Mouse (Mus musculus): ENCODE results near the gene Gbf1. TPM values are rescaled to one million over a fixed set of nuclear protein-coding genes. Genes with fewer than 3 reads are reported as not detected.
A peak's percentile ranks its signal among the peaks of the same experiment; 100 is the strongest.

The Gbf1 gene
- polyA plus RNA-seq, 1 experiment from 2014 or later, result 65.1 TPM

DNA sequence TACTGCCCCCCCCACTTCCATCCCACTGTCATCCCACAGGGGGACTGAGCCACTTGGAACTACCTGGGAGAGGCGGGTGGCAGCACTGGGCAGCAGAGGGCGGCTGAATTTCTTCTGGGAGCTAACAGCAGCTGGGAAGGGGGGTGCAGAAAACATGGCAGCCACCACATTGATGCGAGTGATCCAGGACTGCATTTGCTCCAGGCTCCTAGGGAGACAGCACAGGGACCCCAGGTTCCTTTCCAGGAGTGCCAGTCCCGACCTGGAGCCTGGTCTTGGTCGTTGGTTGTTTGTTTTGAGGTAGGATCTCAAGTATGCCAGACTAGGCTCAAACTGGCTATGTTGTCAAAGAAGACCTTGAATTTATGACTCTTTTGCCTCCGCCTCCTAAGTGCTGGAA, 161.3 kb downstream of the Gbf1 start:
- Histone ChIP-seq H3K36me3 (ENCODE audit: control insufficient read depth, insufficient read depth) (no peaks in the 10 kb centered on the region), H3K27ac (ENCODE audit: low read length) (no peak overlapping the region), H3K9me3 (ENCODE audit: control insufficient read depth, low read length) (no peaks in the 10 kb centered on the region), H3K4me1 (replicated peaks; ENCODE audit: control insufficient read depth, insufficient read depth, low read length) (peaks cover 32% of the 10 kb centered on the region), H3K4me2 (ENCODE audit: low read length) (no peak overlapping the region), H3K27me3 (replicated peaks; ENCODE audit: control insufficient read depth, insufficient read depth, low read length) (peaks cover 46% of the 10 kb centered on the region), H3K4me3 (replicated peaks; ENCODE audit: low read length) (no peak overlapping the region), H3K9ac (replicated peaks; ENCODE audit: low read depth, low read length) (no peak overlapping the region)
- WGBS, result 64% methylated on average over 6 of the region's 6 CpGs
- ATAC-seq, result no peak

DNA sequence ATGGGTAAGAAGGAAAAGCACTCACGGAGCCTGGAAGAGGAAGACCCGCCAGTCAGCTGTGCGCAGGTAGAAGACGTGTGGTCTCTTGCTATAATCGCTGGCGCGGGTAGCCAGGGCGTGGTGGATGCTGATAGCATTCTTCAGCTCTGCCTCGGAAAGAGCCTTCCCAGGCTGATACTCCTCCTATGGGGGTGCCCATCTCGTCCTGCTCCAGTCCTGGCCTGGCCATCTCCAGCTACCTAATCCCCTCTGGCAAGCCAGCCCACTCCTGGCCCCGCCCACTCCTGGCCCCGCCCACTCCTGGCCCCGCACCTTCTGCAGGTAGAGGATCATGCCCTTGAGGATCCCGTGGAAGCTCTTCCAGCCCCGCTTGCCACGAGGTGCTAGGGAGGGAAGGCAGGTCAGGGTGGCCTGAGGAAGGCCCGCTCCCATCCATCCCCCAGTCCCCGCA, 161.9 kb downstream of the Gbf1 start:
- Histone ChIP-seq H3K36me3 (ENCODE audit: control insufficient read depth, insufficient read depth) (no peaks in the 10 kb centered on the region), H3K27ac (ENCODE audit: low read length) (no peak overlapping the region), H3K4me3 (replicated peaks; ENCODE audit: low read length) (no peak overlapping the region), H3K9ac (replicated peaks; ENCODE audit: low read depth, low read length) (no peak overlapping the region), H3K9me3 (ENCODE audit: control insufficient read depth, low read length) (no peaks in the 10 kb centered on the region), H3K27me3 (replicated peaks; ENCODE audit: control insufficient read depth, insufficient read depth, low read length) (peaks cover 49% of the 10 kb centered on the region), H3K4me1 (replicated peaks; ENCODE audit: control insufficient read depth, insufficient read depth, low read length) (peaks cover 33% of the 10 kb centered on the region), H3K4me2 (ENCODE audit: low read length) (no peak overlapping the region)
- ATAC-seq, result no peak
- 14% methylated on average over 18 of the region's 18 CpGs for WGBS

DNA sequence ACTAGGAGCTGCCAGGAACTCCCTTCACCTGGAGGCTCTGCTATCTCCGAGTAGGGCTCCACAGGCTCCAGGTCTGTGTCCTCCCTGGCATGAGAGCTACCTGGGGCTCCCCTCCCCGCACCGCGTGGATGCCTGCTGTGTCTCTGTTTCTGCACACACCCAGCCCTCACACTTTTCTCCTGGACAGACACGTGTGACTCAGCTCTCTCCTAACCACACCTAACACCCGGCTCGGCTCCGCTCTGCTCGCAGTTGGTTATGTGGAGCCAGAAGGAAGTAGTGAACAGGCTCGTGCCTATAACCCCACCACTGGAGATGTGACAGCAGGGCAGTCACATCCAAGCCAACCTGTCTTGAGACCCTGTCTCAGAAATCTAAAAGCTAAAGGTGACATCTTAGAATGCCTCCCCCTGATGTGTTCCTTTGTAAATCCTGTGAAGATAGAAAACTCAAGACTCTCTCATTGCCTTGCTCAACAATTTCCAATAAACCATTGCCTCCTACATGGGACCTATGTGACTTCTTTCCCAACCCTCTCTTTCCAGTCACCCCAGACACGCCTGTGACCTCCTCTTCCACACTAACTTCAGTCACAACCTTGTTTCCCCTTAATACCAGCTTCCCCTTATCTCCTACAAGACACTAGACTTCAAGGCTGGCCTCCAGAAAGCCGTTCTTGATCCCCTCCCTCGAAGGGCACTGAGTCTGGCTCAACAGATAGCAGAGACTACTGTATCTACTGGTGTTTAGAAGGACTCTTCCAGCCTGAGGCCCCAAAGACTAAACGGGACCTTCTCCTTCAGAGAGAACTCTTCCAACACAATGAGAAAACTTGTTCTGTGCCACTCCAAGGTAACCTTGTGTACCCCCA, 162.8 kb downstream of the Gbf1 start:
- H3K27me3 ChIP-seq (replicated peaks; ENCODE audit: control insufficient read depth, insufficient read depth, low read length), result peaks cover 57% of the 10 kb centered on the region
- no peaks in the 10 kb centered on the region for H3K36me3 ChIP-seq (ENCODE audit: control insufficient read depth, insufficient read depth)
- no peak overlapping the region for H3K9ac ChIP-seq (replicated peaks; ENCODE audit: low read depth, low read length)

DNA sequence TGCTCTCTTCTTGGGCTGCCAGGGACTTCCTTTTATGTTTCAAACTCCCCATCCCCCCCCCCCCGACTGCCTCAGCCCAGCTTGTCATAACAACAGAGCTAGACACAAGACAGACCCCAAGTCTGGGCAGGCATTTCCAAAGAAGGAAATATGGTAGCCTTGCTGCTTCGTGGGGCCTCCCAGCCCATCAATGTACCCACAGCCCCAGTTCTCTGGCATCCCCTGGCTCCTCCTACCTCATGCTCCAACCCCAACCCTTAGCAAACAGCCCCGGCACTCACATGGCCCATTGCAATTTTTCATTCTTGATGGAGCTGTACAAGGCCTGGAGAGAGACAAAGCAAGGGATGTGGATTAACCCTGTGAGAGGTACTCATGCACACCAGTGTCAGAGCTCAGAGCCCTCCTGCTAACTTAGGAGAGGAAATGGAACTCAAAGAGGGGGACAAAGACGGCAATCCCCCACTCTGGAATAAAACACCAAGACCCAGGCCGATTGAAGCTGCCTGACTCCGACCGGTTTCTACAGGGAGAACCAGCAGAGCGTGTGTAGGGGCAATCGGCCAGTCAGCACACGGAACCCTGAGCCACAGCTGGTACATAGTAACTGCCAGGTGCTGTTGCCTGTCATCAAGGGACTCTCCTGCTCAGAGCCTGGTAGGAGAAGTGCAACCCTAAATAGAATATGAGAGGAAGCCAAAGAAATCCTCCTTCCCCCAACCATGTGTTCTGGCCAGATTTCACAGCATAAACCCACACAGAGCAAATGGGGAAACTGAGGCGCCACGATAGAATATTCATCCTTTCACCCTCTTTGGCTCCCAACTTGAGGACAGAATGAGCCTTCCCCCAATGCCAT, 163.7 kb downstream of the Gbf1 start:
- WGBS, result 45% methylated on average over 12 of the region's 12 CpGs
- H3K4me2 ChIP-seq (ENCODE audit: low read length), result peak overlapping the region; percentile 79
- H3K27me3 ChIP-seq (replicated peaks; ENCODE audit: control insufficient read depth, insufficient read depth, low read length), result peaks cover 57% of the 10 kb centered on the region
- H3K27ac ChIP-seq (ENCODE audit: low read length), result no peak overlapping the region
- peaks cover 39% of the 10 kb centered on the region for H3K4me1 ChIP-seq (replicated peaks; ENCODE audit: control insufficient read depth, insufficient read depth, low read length)
- no peak overlapping the region for H3K4me3 ChIP-seq (replicated peaks; ENCODE audit: low read length)
- no peak overlapping the region for H3K9ac ChIP-seq (replicated peaks; ENCODE audit: low read depth, low read length)
- no peak for ATAC-seq
- H3K9me3 ChIP-seq (ENCODE audit: control insufficient read depth, low read length), result no peaks in the 10 kb centered on the region
- H3K36me3 ChIP-seq (ENCODE audit: control insufficient read depth, insufficient read depth), result no peaks in the 10 kb centered on the region

More for the DNA sequence above, 162.8 kb downstream of the Gbf1 start:
- no peak overlapping the region for H3K27ac ChIP-seq (ENCODE audit: low read length)
- H3K4me3 ChIP-seq (replicated peaks; ENCODE audit: low read length), result no peak overlapping the region
- WGBS, result 43% methylated on average over 14 of the region's 14 CpGs
- ATAC-seq, result no peak
- no peaks in the 10 kb centered on the region for H3K9me3 ChIP-seq (ENCODE audit: control insufficient read depth, low read length)
- no peak overlapping the region for H3K4me2 ChIP-seq (ENCODE audit: low read length)
- peaks cover 37% of the 10 kb centered on the region for H3K4me1 ChIP-seq (replicated peaks; ENCODE audit: control insufficient read depth, insufficient read depth, low read length)

DNA sequence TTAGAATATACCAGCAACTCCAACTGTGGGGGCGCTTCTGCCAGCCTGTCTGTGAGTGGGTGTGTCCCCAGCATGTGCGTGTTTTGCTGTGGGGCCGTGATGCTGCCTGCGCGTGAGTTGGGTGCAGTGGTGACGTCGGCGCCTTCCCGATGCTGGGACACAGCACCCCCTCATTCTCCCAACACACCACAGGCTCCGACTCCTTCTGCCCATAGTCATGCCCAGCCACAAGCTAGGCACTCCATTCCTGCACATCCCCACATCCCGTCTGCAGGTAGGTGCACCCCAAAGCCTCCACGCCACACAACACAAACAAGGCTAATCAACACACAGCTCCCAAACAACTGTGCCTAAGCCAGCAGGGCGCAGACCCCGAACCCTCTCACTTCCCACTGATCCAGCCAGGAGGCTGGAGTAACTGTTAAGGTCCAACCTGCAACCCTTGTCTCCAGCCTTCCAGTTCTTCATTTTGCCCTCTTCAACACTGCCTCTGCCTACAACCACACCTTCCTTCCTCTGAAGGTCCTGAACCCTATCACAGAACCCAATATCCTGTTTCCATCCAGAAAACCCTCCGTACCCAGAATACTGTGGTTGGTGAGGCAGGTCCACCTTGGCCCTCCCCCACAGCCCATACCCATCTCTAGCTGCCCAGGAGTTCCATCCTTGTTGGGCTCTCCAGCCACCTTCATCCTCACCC, 164.7 kb downstream of the Gbf1 start:
- ATAC-seq, result no peak; the same call in 1 of the 2 replicates
- Histone ChIP-seq H3K27me3 (replicated peaks; ENCODE audit: control insufficient read depth, insufficient read depth, low read length) (peaks cover 57% of the 10 kb centered on the region), H3K4me2 (ENCODE audit: low read length) (peak overlapping the region; percentile 79), H3K9ac (replicated peaks; ENCODE audit: low read depth, low read length) (peak overlapping the region; percentile 66), H3K36me3 (ENCODE audit: control insufficient read depth, insufficient read depth) (no peaks in the 10 kb centered on the region), H3K4me1 (replicated peaks; ENCODE audit: control insufficient read depth, insufficient read depth, low read length) (peaks cover 50% of the 10 kb centered on the region), H3K27ac (ENCODE audit: low read length) (no peak overlapping the region), H3K4me3 (replicated peaks; ENCODE audit: low read length) (peak overlapping the region; percentile 55), H3K9me3 (ENCODE audit: control insufficient read depth, low read length) (no peaks in the 10 kb centered on the region)
- 25% methylated on average over 15 of the region's 15 CpGs for WGBS

DNA sequence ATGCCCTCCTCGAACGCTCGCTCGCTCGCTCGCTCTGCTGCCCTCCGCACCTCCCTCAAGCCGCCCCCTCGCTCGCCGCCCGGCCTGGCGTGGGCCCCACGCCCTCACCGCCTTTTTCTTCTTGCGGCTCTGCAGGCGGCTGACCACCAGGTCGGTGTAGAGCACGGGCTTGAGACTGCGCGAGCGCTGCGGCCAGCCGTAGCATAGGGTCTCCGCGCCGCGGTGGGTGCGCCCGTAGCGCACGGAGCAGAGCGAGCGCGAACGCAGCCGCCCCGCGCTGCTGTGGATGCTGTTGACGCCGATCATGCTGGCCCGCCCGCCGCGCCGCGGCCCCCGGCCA, 165.2 kb downstream of the Gbf1 start:
- Histone ChIP-seq H3K4me3 (replicated peaks; ENCODE audit: low read length) (peak overlapping the region; percentile 55), H3K27ac (ENCODE audit: low read length) (no peak overlapping the region), H3K36me3 (ENCODE audit: control insufficient read depth, insufficient read depth) (no peaks in the 10 kb centered on the region), H3K27me3 (replicated peaks; ENCODE audit: control insufficient read depth, insufficient read depth, low read length) (peaks cover 57% of the 10 kb centered on the region), H3K4me2 (ENCODE audit: low read length) (peak overlapping the region; percentile 79), H3K9me3 (ENCODE audit: control insufficient read depth, low read length) (no peaks in the 10 kb centered on the region), H3K4me1 (replicated peaks; ENCODE audit: control insufficient read depth, insufficient read depth, low read length) (peaks cover 55% of the 10 kb centered on the region), H3K9ac (replicated peaks; ENCODE audit: low read depth, low read length) (peak overlapping the region; percentile 66)
- under 1% methylated on average over 45 of the region's 48 CpGs for WGBS
- peak; percentile 27 for ATAC-seq

DNA sequence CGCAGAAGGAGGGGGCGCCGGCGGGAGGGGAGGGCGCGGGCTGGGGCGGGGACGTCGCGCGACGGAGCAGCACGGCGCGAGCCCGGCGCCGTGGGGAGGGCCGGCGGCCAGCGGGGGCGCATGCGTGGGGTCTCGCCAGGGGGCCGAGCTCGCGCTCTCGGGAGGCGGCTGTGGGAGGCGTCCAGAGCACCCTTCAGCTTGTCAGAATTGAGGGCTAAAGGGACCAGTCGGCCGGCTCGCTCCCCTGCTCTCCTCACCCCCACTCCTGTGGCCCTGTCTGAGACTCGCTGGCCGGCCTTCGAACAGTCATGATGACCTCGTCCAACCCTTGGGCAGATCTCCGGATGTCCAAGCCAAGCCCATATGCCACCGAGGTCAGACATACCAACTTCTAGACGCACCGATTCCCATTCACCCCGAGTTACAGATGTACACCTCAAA, 165.7 kb downstream of the Gbf1 start:
- peaks cover 60% of the 10 kb centered on the region for H3K4me1 ChIP-seq (replicated peaks; ENCODE audit: control insufficient read depth, insufficient read depth, low read length)
- peak overlapping the region; percentile 66 for H3K9ac ChIP-seq (replicated peaks; ENCODE audit: low read depth, low read length)
- 1% methylated on average over 34 of the region's 42 CpGs for WGBS
- peak overlapping the region; percentile 55 for H3K4me3 ChIP-seq (replicated peaks; ENCODE audit: low read length)
- H3K4me2 ChIP-seq (ENCODE audit: low read length), result peak overlapping the region; percentile 79
- no peaks in the 10 kb centered on the region for H3K36me3 ChIP-seq (ENCODE audit: control insufficient read depth, insufficient read depth)
- H3K27me3 ChIP-seq (replicated peaks; ENCODE audit: control insufficient read depth, insufficient read depth, low read length), result peaks cover 57% of the 10 kb centered on the region
- H3K27ac ChIP-seq (ENCODE audit: low read length), result no peak overlapping the region
- peak; percentile 34 for ATAC-seq
- H3K9me3 ChIP-seq (ENCODE audit: control insufficient read depth, low read length), result no peaks in the 10 kb centered on the region

DNA sequence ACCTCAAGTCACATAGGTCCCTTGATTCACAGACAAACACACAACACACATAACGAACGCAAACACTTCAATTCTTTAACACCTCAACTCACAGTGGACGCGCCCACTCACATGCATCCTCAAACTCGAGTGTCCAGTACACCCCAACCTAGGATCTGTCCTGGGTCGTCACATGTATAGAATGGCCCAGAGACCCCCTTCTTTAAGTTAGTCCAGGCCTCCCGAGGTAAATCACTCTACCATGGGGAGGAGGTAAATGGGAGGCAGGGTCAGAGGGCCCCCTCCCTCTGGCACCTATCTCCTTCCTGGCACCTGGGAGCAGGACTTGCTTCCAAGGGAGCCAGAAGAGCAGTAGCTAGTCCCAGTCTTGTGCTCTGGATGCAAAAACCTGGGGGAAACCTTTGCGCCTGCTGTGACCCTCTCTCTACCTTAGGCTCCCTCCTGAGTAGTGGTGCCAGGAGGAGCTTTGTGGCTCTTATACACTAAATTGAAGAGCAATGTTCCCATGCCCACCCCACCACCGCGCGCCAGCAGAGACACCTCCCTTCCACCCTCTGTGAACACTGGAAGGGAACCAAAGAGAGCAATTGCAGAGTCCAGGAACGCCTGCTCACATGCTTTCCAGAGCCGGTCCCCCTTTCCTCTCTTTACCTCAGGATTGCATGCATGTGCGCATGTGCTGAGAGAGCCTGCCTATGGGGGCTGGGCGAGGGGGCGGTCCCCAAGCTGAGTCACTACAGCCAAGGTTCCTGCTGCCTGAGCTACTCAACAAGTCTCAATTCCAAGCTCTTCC, 166.5 kb downstream of the Gbf1 start:
- no peaks in the 10 kb centered on the region for H3K9me3 ChIP-seq (ENCODE audit: control insufficient read depth, low read length)
- peaks cover 56% of the 10 kb centered on the region for H3K27me3 ChIP-seq (replicated peaks; ENCODE audit: control insufficient read depth, insufficient read depth, low read length)
- ATAC-seq, result peak; percentile 53
- 0 out of 2 replicates have a peak overlapping the region, but pooled peaks have one; percentile 33 for H3K9ac ChIP-seq (replicated peaks; ENCODE audit: low read depth, low read length)
- peak overlapping the region; percentile 79 for H3K4me2 ChIP-seq (ENCODE audit: low read length)
- H3K27ac ChIP-seq (ENCODE audit: low read length), result peak overlapping the region; percentile 27; the same call in 1 of the 2 replicates
- peaks cover 65% of the 10 kb centered on the region for H3K4me1 ChIP-seq (replicated peaks; ENCODE audit: control insufficient read depth, insufficient read depth, low read length)
- 11% methylated on average over 16 of the region's 16 CpGs for WGBS
- peak overlapping the region; percentile 55 for H3K4me3 ChIP-seq (replicated peaks; ENCODE audit: low read length)
- no peaks in the 10 kb centered on the region for H3K36me3 ChIP-seq (ENCODE audit: control insufficient read depth, insufficient read depth)

All from forebrain, embryonic 16.5 days (tissue).